Mouse (Mus musculus): ENCODE data around the gene Mpp6.

Mpp6 gene

DNA sequence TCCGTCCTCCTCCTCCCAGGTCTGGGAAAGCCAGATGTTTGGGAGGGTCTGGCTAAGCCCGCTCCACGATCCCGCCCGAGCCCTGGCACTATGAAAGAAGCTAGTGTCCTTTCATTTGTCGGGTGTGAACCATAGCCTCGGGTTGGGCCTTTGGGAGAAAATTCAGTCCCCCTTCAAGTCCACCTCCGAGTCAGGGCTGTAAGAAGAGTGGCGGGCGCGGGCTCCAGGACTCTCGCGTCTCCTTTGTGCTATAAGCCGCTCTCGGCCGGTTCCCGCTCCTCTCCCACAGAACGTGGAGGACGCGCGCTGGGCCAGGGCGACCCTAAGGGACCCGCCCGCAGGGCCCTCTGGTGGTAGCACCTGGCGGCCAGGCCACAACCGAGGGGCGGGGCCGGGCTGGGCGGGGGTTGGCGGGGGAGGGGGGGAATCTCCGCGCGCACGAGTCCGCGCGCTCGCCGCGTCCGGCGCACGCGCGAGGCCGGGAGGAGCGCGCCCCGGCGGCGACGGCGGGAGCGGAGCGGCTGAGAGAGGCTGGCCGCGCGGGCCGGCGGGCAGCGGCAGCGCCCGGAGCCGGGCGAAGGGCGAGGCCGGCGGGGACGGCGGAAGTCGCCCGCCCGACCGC is at the start of gene Mpp6:
TSS of gene Mpp6 (plus strand) at position 485 of the 622 bp plus-strand sequence.
- DNase-seq (ENCODE audit: extremely low read depth, low read depth, low spot score), result no peak

DNA sequence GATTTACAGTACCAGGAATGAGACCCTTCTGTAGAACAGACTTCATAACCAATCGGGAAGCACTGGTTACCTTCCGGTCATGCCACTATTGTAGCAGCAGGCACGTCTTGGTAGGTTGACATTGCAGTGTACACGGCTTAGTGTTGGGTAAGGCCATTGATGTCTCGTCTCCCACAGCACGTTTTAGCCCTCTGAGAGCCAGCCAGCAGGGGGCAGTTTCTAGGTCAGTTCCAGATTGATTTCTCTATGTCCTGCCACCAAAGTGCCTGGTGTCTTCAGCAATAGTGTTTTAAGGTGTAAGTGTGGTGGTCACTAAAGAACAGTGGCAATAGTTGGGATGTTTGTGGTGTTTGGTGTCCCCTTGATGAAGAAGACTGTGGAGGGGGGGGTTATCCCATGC is 43.9 kb upstream of the Mpp6 start:
- DNase-seq (ENCODE audit: extremely low read depth, low read depth, low spot score), result no peak

DNA sequence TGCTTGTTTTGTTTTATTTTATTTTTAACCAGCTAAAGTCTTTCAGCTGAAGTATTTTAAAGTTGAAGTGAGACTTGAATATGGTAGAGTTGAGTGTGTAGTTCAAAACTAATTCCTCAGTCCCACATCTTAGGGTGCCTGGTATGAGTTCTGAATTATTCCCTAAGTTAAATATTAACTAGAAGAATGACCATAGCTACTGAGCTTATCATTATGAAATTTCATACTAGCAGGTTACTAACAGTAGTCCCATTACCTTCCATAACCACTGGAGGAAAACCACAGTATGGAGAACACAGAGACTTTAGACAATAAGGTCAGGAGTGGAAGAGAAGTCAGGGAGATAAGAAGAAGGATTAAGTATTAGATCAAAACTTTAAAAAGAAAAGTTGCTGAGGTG is 41.6 kb upstream of the Mpp6 start:
- DNase-seq (ENCODE audit: extremely low read depth, low read depth, low spot score), result no peak

DNA sequence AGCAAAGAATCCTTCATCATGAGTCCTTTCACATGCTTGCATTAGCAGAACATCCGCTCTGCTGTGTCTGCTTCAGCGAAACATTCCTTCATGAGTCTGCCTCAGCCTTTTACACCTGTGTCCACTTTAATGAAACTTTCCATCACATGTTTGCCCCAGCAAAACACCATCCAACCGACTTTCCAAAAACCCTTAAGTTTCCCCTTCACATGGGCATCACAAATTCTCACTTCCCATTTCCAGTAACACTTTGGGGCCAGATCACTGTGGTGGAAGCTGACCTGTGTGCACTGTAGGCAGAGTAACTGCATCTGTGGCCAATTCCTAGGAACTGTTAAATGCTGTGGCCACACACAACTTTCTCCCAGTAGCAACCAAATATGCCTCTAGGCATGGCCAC is 34.8 kb upstream of the Mpp6 start:
- DNase-seq (ENCODE audit: extremely low read depth, low read depth, low spot score), result no peak

DNA sequence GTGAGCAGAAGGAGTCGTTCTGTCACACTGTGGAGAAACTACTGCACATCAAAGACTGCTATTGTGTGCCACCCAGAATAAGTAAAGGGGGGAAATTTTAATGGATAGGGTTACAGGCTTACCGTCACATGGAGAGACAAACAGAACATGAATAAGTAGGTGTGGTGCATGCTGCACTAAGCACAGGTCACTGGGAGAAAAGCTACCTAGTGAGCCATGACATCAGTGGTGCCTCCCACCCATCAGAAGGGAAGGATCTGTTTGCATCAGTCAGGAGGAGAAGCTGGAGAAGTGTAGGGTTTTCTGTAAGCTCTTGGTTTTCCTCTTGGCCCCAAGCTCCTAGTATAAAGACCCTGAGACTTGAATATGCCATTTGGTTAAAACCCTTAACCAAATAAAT is 33.6 kb upstream of the Mpp6 start:
- no peak for DNase-seq (ENCODE audit: extremely low read depth, low read depth, low spot score)

DNA sequence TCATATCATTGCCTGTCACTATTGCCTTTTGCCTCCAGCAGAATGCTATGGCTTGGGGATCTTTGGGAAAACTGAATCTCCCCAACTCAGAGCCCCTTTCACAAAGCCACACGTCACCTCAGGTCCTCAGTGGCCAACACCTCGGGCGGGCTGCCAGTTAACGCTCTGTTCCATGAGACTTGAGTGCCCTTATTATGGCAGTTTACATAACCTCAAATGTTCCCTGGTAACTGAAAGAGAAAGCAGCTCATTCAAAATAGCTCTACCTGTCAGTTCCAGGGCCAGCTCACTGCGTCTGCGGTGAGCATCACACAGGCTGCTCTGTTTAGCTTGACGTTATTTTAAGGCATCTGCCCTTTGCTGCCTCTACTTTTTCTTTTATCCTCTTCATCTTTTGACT is 29.6 kb upstream of the Mpp6 start:
- DNase-seq (ENCODE audit: extremely low read depth, low read depth, low spot score), result no peak

DNA sequence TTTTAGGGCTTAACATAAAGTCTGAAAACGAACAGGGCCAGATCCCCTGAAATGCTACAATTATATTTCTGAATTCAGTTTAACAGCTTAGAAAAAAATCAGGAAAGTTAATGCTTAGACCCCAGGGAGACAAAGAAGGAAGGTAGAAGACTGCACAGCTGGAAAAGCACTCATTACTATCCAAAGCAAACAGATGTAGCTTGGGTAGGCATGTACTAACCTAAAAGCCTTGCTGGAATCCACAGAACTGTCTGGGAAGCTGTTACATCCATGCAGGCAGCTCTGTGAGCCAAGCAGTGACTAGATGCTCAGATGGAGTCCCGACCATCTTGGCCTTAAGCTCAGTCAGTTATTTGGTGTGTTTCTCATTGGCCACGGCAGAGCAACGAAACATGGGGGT is 24.8 kb upstream of the Mpp6 start:
- no peak for DNase-seq (ENCODE audit: extremely low read depth, low read depth, low spot score)

DNA sequence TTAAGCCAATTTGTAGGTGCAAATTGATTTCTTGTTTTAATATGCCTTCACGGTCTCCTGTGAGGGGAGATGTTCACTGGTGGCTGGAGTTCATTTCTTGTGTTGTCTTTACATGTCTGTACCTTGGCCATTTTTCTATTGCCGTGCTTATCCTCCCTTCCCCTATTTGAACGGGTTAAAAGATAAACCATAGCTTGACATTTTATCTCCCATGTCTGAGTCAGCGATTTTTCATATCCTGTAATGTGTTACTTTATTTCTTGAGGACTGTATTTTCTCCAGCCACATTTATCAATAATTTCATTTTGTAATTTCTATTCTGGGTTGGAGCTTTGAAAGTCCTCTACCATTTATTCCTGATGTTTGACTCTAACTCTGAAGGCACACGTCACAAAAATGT is 20.7 kb upstream of the Mpp6 start:
- DNase-seq (ENCODE audit: extremely low read depth, low read depth, low spot score), result no peak

DNA sequence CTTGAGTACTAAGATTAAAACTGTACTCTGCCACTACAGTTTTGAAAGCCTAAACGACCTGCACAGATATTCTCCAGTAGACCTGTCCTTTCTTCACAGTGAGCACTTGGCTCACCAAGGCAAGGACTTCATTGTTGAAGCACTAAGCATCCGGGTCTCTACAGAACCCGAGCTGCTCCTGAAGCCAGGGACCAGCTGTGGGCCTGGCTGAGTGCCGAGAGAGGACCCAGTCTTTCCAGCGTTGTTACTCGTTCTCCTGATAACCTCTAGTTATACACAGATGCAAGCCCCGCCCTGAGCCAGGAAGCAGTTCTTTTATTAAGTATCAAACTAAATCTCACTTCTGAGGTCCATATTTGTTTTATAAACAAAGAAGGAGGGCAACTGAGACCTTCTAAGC is 19.8 kb upstream of the Mpp6 start:
- DNase-seq (ENCODE audit: extremely low read depth, low read depth, low spot score), result no peak

DNA sequence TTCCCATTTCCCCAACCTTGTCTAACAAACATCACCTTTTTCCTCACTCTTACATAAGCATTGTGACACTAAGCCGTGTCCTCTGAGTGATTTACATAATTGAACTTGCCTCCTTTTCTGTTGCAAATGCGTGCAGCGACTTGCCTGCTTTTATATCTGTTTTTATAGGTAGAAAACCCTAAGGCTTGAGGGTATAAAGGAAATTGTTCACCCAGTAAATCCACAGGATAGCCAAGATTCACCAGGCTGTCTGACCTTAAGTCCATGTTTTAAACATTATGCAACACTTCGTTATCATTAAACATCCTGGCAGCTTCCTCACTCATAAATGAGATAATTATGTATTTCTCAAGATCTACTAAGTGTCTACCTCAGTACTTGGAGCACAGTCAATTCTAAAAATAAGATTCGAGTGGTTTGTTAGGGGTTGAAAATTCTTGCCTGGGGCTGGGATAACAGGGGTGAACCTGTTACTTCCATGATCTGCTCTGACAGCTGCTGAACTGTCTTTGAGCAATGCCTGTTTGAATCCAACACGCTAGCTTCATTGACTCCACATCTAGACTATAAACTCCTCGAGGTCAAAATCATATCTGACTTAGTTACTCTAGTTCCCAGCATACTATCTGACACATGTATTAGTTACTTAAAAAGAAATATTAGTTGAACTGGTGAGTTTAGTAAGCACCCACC is 18.4 kb upstream of the Mpp6 start:
- peak; percentile 92 for DNase-seq (ENCODE audit: extremely low read depth, low read depth, low spot score)

DNA sequence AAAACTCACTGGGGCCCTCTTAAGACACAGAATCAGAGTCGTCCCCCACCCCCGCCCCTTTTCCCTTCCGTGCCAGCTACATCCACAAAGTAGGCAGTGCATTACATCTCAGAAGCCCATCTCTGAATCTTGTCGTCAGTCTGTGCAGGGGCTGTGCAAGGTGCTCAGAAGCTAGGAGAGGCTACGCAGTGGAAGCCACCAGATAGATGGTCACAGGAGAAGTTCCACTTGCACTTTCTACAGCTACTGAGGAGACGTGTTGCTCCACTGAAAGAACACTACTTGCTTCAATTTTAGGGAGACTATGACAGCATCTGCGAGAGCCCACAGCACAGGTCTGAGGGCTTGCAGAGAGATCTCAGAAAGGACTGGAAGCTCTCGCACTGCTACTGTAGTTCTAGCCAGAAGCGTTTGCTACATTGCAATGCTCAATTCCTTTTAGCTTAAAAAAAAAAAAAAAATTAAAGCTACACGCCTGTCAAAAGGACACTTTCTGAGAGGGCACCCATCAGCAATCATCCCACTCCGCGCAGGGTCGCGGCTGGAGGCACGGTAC is 762 bp upstream of the Mpp6 start:
- no peak for DNase-seq (ENCODE audit: extremely low read depth, low read depth, low spot score)

DNA sequence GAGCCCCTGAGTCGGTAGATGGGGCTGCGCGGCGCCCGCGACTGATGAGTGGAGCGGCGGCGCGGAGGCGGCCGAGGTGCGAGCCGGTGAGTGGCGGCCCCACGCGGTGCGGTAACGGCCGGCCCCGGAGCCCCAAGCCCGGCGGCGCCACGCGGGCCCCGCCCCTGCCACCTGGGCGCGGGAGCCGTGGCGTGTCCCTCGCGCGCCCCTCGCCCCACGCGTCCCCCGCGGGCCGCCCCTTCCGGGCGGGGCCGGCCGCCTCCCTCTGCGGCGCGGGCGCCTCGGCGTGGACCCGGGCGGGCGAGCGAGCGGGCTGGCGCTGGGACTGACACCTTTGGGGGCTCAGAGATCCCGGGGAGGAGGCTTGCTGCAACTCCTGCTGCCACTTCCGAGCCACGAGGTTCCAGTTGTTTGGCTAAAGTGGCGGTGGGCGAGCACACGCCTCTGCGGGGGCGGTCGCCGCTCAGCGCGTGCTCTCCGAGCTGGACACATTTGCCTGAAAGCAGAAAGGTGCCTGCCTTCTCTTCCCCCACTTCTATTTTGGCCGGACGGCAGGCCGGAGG is 419 bp downstream of the Mpp6 start:
- no peak for DNase-seq (ENCODE audit: extremely low read depth, low read depth, low spot score)

DNA sequence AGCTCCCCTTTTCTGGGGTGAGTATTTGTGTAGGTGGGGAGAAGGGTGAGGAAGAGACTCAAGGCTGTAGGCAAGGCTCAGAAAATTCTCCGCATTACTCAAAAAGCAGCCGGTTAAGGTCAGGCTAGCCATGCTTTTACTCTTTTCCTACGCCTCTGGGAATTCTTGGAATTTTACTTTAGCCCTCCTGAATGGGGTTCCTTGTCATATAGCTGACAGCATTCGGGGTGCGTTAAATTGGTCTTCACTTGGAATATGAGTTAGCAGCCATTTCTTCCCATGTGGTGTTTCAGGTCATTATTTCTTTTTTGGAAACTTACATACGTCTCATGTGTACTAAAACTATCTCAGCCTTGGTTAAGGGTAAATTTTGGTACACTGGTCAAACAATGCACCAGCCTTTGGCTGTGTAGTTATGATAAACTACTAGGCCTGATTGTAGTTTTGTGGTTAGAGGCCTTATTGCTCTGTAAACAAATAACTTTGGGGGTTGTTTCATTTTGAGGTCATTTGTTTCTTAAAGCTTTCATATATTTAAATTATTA is 1.1 kb downstream of the Mpp6 start:
- DNase-seq (ENCODE audit: extremely low read depth, low read depth, low spot score), result no peak

DNA sequence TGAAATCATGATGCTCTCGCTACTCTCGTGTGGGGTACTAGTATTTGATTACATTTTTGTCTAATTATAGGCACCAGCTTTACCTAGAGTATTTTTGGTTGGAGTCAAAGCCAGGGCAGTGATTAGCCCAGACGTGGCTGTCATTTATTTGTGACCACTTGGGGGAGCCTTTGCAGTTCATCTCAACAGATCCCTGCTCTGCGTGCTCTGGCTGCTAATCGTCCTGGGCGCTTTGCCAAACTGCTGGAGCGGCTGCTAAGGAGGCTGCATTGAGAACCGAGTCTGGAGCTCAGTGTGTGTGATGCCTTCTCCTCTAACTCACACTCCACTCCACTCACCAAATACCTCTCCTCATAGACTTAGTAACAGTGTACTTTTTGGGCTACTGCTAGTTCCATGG is 2.7 kb downstream of the Mpp6 start:
- DNase-seq (ENCODE audit: extremely low read depth, low read depth, low spot score), result no peak

DNA sequence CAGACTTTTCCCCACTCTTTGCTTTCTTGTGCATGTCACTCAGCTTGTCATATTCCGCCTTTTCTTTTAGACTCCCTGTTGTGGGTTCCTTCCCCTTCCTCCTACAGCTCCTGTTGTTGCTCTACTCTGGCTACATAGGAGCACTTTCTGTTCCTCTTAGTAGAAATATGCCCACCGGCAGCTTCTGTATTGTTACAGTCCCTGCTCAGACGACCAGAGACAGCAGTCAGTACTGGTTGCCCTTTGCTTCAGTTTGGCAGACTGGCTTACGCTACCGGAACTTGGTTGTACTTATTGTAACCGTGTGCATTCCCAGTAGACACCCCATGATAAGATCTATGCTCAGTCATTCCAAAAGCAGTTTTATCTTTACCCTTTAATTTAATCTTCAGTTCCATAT is 4.2 kb downstream of the Mpp6 start:
- peak; percentile 79 for DNase-seq (ENCODE audit: extremely low read depth, low read depth, low spot score)

DNA sequence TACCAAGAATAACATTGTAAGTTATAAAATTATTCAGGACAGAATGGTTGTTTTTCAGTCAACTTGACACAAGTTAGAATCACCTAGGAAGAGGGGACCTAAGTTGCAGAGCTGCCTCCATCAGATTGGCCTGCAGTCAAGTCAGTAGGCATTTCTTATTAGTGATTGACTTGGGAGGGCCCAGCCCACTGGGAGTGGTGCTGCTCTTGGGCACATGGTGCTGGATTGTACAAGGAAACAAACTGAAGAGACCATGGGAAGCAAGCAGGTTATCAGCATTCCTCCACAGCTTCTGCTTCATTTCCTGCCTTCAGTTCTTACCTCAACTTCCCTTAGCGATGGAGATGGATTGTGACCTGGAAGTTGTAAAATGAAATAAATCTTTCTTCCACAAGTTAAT is 10.9 kb downstream of the Mpp6 start:
- DNase-seq (ENCODE audit: extremely low read depth, low read depth, low spot score), result no peak

DNA sequence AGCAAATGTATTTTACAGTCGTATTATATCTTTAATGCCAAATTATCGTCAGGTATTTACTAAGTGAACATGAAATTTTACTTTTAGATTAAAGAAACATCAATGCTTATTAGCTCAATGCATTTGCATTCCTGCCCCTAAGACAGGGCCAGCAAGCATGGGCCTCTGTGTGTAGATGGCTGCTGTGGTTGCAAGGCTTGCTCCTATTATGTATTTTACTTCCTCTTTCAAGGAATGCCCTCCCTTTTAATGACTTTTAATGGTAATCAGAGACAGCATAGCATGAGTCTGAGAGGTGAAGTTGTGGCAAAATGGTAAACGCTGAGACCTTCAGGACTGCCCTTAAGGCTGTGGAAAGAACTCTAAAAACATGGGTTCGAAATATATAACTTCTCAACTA is 12.8 kb downstream of the Mpp6 start:
- DNase-seq (ENCODE audit: extremely low read depth, low read depth, low spot score), result no peak

DNA sequence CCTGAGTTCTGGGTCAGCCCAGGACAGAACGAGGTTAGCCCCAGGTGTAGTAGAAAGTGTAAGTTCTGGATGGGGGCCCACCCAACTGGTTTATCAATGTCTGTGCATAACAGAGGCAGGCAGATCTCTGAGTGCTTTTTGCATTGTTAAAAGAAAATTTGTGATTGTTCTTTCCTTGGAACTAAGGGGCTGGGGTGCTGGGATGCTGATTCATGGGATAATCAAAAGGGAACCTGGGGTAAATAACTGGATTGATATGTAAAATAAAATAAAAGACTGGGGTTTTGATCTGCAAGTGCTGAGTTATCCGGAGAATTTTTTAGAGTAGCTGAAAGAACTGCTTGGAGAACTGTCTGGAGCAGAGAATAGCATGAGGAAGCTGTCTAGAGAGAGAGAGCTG is 14.2 kb downstream of the Mpp6 start:
- DNase-seq (ENCODE audit: extremely low read depth, low read depth, low spot score), result no peak

DNA sequence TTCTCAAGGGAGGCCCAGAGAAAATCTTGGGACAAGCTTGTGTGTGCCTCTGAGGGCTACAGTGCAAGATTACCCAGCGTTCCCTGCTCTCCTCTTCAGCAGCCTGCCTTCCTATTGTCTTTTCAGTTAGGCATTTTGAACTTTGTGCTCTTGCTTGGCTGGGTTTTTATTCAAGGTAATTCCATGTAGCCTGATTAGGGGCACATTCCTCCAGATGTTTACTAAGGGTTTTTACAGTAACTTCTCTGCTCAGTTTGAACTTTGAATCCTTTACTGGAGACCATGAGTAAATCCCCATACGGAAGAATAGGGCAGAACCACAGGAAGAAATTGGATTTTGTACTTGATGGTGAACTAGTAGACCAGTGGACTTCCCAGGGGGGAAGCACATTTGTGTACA is 16.3 kb downstream of the Mpp6 start:
- no peak for DNase-seq (ENCODE audit: extremely low read depth, low read depth, low spot score)

DNA sequence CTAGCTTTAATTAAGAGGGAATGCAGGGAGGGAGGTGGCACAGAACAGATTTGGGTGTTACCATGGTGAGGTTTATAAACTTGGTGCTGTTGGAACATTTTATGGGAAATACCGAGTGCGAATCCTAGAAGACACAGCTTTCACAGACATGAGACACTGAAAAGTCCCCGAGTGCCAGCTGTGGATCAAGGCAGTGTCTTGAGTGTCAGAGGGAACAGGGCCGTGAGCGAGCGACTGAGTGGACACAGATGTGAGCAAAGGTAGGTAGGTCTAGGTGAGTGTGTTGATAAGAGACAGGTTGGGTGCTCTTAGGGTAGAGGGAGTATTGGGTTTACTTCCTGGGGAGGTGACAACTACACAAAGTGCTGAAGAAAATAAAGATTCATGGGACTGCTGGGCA is 17.5 kb downstream of the Mpp6 start:
- DNase-seq (ENCODE audit: extremely low read depth, low read depth, low spot score), result no peak

DNA sequence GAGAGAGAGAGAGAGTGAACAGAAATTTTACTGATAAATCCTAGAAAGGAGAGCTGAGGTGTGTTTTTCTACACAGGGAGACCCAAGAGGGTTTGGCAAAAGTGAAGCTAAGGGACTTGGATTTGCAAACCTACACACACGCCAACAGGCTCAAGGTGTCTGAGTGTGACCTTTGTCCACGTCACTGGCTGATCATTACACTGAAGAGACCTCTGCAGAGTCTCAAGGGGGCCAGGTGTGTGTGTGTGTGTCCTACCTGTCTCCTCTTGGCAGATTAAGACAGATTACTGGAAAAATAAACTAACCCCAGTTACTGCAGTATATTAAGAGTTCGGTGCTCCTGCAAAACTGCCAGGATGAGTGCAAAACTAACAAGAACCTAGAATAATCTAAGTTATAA is 27.6 kb downstream of the Mpp6 start:
- DNase-seq (ENCODE audit: extremely low read depth, low read depth, low spot score), result no peak

DNA sequence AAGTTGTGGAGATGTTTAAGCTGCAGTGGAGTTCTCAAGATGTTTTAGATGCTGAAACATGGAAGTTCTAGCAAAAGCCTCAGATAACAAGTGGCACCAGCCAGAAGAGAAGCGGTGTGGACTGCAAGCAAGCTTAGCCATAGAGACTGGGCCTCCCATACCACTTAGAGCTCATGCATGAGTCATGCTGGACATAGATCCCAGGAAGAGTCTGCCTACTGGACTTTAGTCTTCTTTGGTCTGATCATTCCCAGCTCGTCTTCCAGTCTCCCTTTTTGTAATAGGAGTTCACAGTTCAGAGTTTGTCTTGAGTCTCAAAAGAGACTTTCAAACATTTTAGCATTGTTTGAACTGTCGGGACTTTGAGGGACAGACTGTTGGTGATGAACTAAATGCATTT is 29.5 kb downstream of the Mpp6 start:
- DNase-seq (ENCODE audit: extremely low read depth, low read depth, low spot score), result no peak
